Mouse (Mus musculus): Measurements from ENCODE around the gene Il7r. TPM values are rescaled to one million over a fixed set of nuclear protein-coding genes. Genes with fewer than 3 reads are reported as not detected.
"Not testable (repeated sequence)": the region's sequence is repeated elsewhere in the genome, so short reads cannot be mapped to it uniquely, and the experiment has no call there.

The Il7r gene
- polyA plus RNA-seq, 1 experiment from 2014 or later: 1.1 TPM

GRCm38 (mm10) chr15:9557264-9557663 is 27.3 kb upstream of the Il7r start:
- not testable (repeated sequence) for H3K27ac ChIP-seq (ENCODE audit: low read length)

GRCm38 (mm10) chr15:9548951-9549350 is 19.0 kb upstream of the Il7r start:
- no peaks in the 10 kb centered on the region for H3K4me1 ChIP-seq (ENCODE audit: control insufficient read depth, low read depth, low read length)
- ATAC-seq (ENCODE audit: low read depth): no peak
- H3K27ac ChIP-seq (ENCODE audit: low read length): no peak overlapping the region
- H3K9me3 ChIP-seq (replicated peaks; ENCODE audit: control insufficient read depth, low read length): no peaks in the 10 kb centered on the region
- no peak overlapping the region for H3K9ac ChIP-seq (ENCODE audit: low read depth, low read length)
- H3K4me2 ChIP-seq (ENCODE audit: low read depth, low read length): no peak overlapping the region
- 65% methylated on average over 2 of the region's 2 CpGs for WGBS (ENCODE audit: insufficient replicate concordance)
- H3K27me3 ChIP-seq (ENCODE audit: control insufficient read depth, insufficient read depth, low read depth, low read length): no peaks in the 10 kb centered on the region
- no peaks in the 10 kb centered on the region for H3K36me3 ChIP-seq (ENCODE audit: control insufficient read depth, insufficient read depth)
- H3K4me3 ChIP-seq (ENCODE audit: low read depth, low read length): no peak overlapping the region

More at GRCm38 (mm10) chr15:9557264-9557663, 27.3 kb upstream of the Il7r start:
- not testable (repeated sequence) for H3K4me1 ChIP-seq (ENCODE audit: control insufficient read depth, low read depth, low read length); H3K36me3 ChIP-seq (ENCODE audit: control insufficient read depth, insufficient read depth); ATAC-seq (ENCODE audit: low read depth); H3K4me3 ChIP-seq (ENCODE audit: low read depth, low read length); H3K27me3 ChIP-seq (ENCODE audit: control insufficient read depth, insufficient read depth, low read depth, low read length); H3K9ac ChIP-seq (ENCODE audit: low read depth, low read length); H3K9me3 ChIP-seq (replicated peaks; ENCODE audit: control insufficient read depth, low read length); H3K4me2 ChIP-seq (ENCODE audit: low read depth, low read length)
- WGBS (ENCODE audit: insufficient replicate concordance): 78% methylated on average over 13 of the region's 15 CpGs

- H3K27ac ChIP-seq (ENCODE audit: low read length): no peak overlapping the region
- H3K9ac ChIP-seq (ENCODE audit: low read depth, low read length): no peak overlapping the region
- H3K36me3 ChIP-seq (ENCODE audit: control insufficient read depth, insufficient read depth): no peaks in the 10 kb centered on the region
- no peak for ATAC-seq (ENCODE audit: low read depth)
- no peak overlapping the region for H3K4me2 ChIP-seq (ENCODE audit: low read depth, low read length)
- H3K4me3 ChIP-seq (ENCODE audit: low read depth, low read length): no peak overlapping the region
- WGBS (ENCODE audit: insufficient replicate concordance): 44% methylated on average over 1 of the region's 1 CpGs
- no peaks in the 10 kb centered on the region for H3K27me3 ChIP-seq (ENCODE audit: control insufficient read depth, insufficient read depth, low read depth, low read length)
- H3K4me1 ChIP-seq (ENCODE audit: control insufficient read depth, low read depth, low read length): no peaks in the 10 kb centered on the region
- H3K9me3 ChIP-seq (replicated peaks; ENCODE audit: control insufficient read depth, low read length): no peaks in the 10 kb centered on the region
Observed at GRCm38 (mm10) chr15:9535200-9535599, 5.2 kb upstream of the Il7r start.

GRCm38 (mm10) chr15:9533356-9533902 is 3.5 kb upstream of the Il7r start:
- Histone ChIP-seq H3K36me3 (ENCODE audit: control insufficient read depth, insufficient read depth) (no peaks in the 10 kb centered on the region), H3K4me1 (ENCODE audit: control insufficient read depth, low read depth, low read length) (no peaks in the 10 kb centered on the region), H3K4me3 (ENCODE audit: low read depth, low read length) (no peak overlapping the region), H3K9ac (ENCODE audit: low read depth, low read length) (no peak overlapping the region), H3K27me3 (ENCODE audit: control insufficient read depth, insufficient read depth, low read depth, low read length) (no peaks in the 10 kb centered on the region), H3K9me3 (replicated peaks; ENCODE audit: control insufficient read depth, low read length) (no peaks in the 10 kb centered on the region), H3K27ac (ENCODE audit: low read length) (no peak overlapping the region), H3K4me2 (ENCODE audit: low read depth, low read length) (no peak overlapping the region)
- 16% methylated on average over 3 of the region's 3 CpGs for WGBS (ENCODE audit: insufficient replicate concordance)
- no peak for ATAC-seq (ENCODE audit: low read depth)

- H3K27me3 ChIP-seq (ENCODE audit: control insufficient read depth, insufficient read depth, low read depth, low read length): no peaks in the 10 kb centered on the region
- no peak overlapping the region for H3K9ac ChIP-seq (ENCODE audit: low read depth, low read length)
- no peaks in the 10 kb centered on the region for H3K36me3 ChIP-seq (ENCODE audit: control insufficient read depth, insufficient read depth)
- H3K4me2 ChIP-seq (ENCODE audit: low read depth, low read length): no peak overlapping the region
- ATAC-seq (ENCODE audit: low read depth): no peak
- 26% methylated on average over 3 of the region's 3 CpGs for WGBS (ENCODE audit: insufficient replicate concordance)
- H3K4me3 ChIP-seq (ENCODE audit: low read depth, low read length): no peak overlapping the region
- no peaks in the 10 kb centered on the region for H3K9me3 ChIP-seq (replicated peaks; ENCODE audit: control insufficient read depth, low read length)
- H3K4me1 ChIP-seq (ENCODE audit: control insufficient read depth, low read depth, low read length): no peaks in the 10 kb centered on the region
- no peak overlapping the region for H3K27ac ChIP-seq (ENCODE audit: low read length)
Observed at GRCm38 (mm10) chr15:9529646-9530045, 330 bp downstream of the Il7r start.

GRCm38 (mm10) chr15:9528186-9528935 is 1.6 kb downstream of the Il7r start:
- no peak overlapping the region for H3K27ac ChIP-seq (ENCODE audit: low read length)
- no peak overlapping the region for H3K4me3 ChIP-seq (ENCODE audit: low read depth, low read length)
- no peaks in the 10 kb centered on the region for H3K36me3 ChIP-seq (ENCODE audit: control insufficient read depth, insufficient read depth)
- no peak overlapping the region for H3K4me2 ChIP-seq (ENCODE audit: low read depth, low read length)
- no peaks in the 10 kb centered on the region for H3K4me1 ChIP-seq (ENCODE audit: control insufficient read depth, low read depth, low read length)
- no peaks in the 10 kb centered on the region for H3K27me3 ChIP-seq (ENCODE audit: control insufficient read depth, insufficient read depth, low read depth, low read length)
- H3K9me3 ChIP-seq (replicated peaks; ENCODE audit: control insufficient read depth, low read length): no peaks in the 10 kb centered on the region
- no peak overlapping the region for H3K9ac ChIP-seq (ENCODE audit: low read depth, low read length)
- ATAC-seq (ENCODE audit: low read depth): 0 out of 2 replicates have a peak, but pooled peaks have one; percentile 21
- WGBS (ENCODE audit: insufficient replicate concordance): 31% methylated on average over 3 of the region's 3 CpGs

GRCm38 (mm10) chr15:9526412-9526811 is 3.6 kb downstream of the Il7r start:
- no peaks in the 10 kb centered on the region for H3K36me3 ChIP-seq (ENCODE audit: control insufficient read depth, insufficient read depth)
- no peak overlapping the region for H3K4me3 ChIP-seq (ENCODE audit: low read depth, low read length)
- no peaks in the 10 kb centered on the region for H3K9me3 ChIP-seq (replicated peaks; ENCODE audit: control insufficient read depth, low read length)
- H3K4me2 ChIP-seq (ENCODE audit: low read depth, low read length): no peak overlapping the region
- no peak for ATAC-seq (ENCODE audit: low read depth)
- H3K27me3 ChIP-seq (ENCODE audit: control insufficient read depth, insufficient read depth, low read depth, low read length): no peaks in the 10 kb centered on the region
- no peaks in the 10 kb centered on the region for H3K4me1 ChIP-seq (ENCODE audit: control insufficient read depth, low read depth, low read length)
- no peak overlapping the region for H3K27ac ChIP-seq (ENCODE audit: low read length)
- no peak overlapping the region for H3K9ac ChIP-seq (ENCODE audit: low read depth, low read length)

- no peak for ATAC-seq (ENCODE audit: low read depth)
- H3K4me3 ChIP-seq (ENCODE audit: low read depth, low read length): no peak overlapping the region
- no peak overlapping the region for H3K9ac ChIP-seq (ENCODE audit: low read depth, low read length)
- no peaks in the 10 kb centered on the region for H3K9me3 ChIP-seq (replicated peaks; ENCODE audit: control insufficient read depth, low read length)
- H3K27me3 ChIP-seq (ENCODE audit: control insufficient read depth, insufficient read depth, low read depth, low read length): no peaks in the 10 kb centered on the region
- no peaks in the 10 kb centered on the region for H3K36me3 ChIP-seq (ENCODE audit: control insufficient read depth, insufficient read depth)
- WGBS (ENCODE audit: insufficient replicate concordance): 70% methylated on average over 5 of the region's 5 CpGs
- no peaks in the 10 kb centered on the region for H3K4me1 ChIP-seq (ENCODE audit: control insufficient read depth, low read depth, low read length)
- no peak overlapping the region for H3K4me2 ChIP-seq (ENCODE audit: low read depth, low read length)
- H3K27ac ChIP-seq (ENCODE audit: low read length): no peak overlapping the region
Observed at GRCm38 (mm10) chr15:9524907-9525306, 5.1 kb downstream of the Il7r start.

GRCm38 (mm10) chr15:9523956-9524355 is 6.0 kb downstream of the Il7r start:
- H3K27me3 ChIP-seq (ENCODE audit: control insufficient read depth, insufficient read depth, low read depth, low read length): no peaks in the 10 kb centered on the region
- no peaks in the 10 kb centered on the region for H3K4me1 ChIP-seq (ENCODE audit: control insufficient read depth, low read depth, low read length)
- WGBS (ENCODE audit: insufficient replicate concordance): 27% methylated on average over 5 of the region's 5 CpGs
- no peak for ATAC-seq (ENCODE audit: low read depth)
- H3K36me3 ChIP-seq (ENCODE audit: control insufficient read depth, insufficient read depth): no peaks in the 10 kb centered on the region
- H3K4me2 ChIP-seq (ENCODE audit: low read depth, low read length): no peak overlapping the region
- H3K9ac ChIP-seq (ENCODE audit: low read depth, low read length): no peak overlapping the region
- no peaks in the 10 kb centered on the region for H3K9me3 ChIP-seq (replicated peaks; ENCODE audit: control insufficient read depth, low read length)
- H3K27ac ChIP-seq (ENCODE audit: low read length): no peak overlapping the region
- no peak overlapping the region for H3K4me3 ChIP-seq (ENCODE audit: low read depth, low read length)
